Mouse (Mus musculus) heart, adult 18-20 months (tissue): ENCODE data around the gene Tsfm. TPM values are rescaled to one million over a fixed set of nuclear protein-coding genes. Genes with fewer than 3 reads are reported as not detected.

Source experiments
- DNase-seq, 2 experiments: peaks; one replicate each; pipeline ENCODE4 v3.0.0; 2021 to 2022; ENCODE audit warnings: mixed read lengths in 1 of 2
- total RNA-seq, 2 experiments: library from RNA; stranded (reverse); gene quantifications; 2 replicates each; pipeline ENCODE4 v1.2.3; 2021

Tsfm gene
- total RNA-seq, 2 experiments from 2014 or later: 57.3 to 71.6 TPM

- peak; percentile 94 to 96 for DNase-seq
These were observed 44.1 kb downstream of the Tsfm start for GRCm38 (mm10) chr10:126986541-126986961.

- no peak for DNase-seq
These were observed 45.1 kb downstream of the Tsfm start for GRCm38 (mm10) chr10:126985579-126985978.

- DNase-seq: no peak
These were observed 45.5 kb downstream of the Tsfm start for GRCm38 (mm10) chr10:126985127-126985526.

- peak; percentile 56 to 72 for DNase-seq
These were observed 46.2 kb downstream of the Tsfm start for GRCm38 (mm10) chr10:126984189-126985004.

GRCm38 (mm10) chr10:126983193-126983725 lies 47.4 kb downstream of the Tsfm start:
- DNase-seq: peak in 1 of 2 experiments; percentile 51

GRCm38 (mm10) chr10:126981746-126982145 lies 48.9 kb downstream of the Tsfm start:
- DNase-seq: peak in 1 of 2 experiments; percentile 47

GRCm38 (mm10) chr10:126980933-126981530 lies 49.6 kb downstream of the Tsfm start:
- DNase-seq: no peak

- peak; percentile 55 to 75 for DNase-seq
These were observed 50.3 kb downstream of the Tsfm start for GRCm38 (mm10) chr10:126980221-126980932.

- DNase-seq: peak; percentile 54 to 70
These were observed 50.9 kb downstream of the Tsfm start for GRCm38 (mm10) chr10:126979636-126980151.

GRCm38 (mm10) chr10:126979121-126979635 lies 51.5 kb downstream of the Tsfm start:
- peak; percentile 74 to 78 for DNase-seq

GRCm38 (mm10) chr10:126978277-126978994 lies 52.2 kb downstream of the Tsfm start, which contains the start of gene Ctdsp2:
TSS of gene Ctdsp2 (plus strand) at chr10:126978717.
- DNase-seq: peak; percentile 100

- DNase-seq: no peak
These were observed 53.6 kb downstream of the Tsfm start for GRCm38 (mm10) chr10:126977076-126977475.

GRCm38 (mm10) chr10:126975706-126976105 lies 54.9 kb downstream of the Tsfm start:
- DNase-seq: no peak

- no peak for DNase-seq
These were observed 57.7 kb downstream of the Tsfm start for GRCm38 (mm10) chr10:126972988-126973387.

GRCm38 (mm10) chr10:126972051-126972725 lies 58.5 kb downstream of the Tsfm start:
- DNase-seq: peak; percentile 68 to 84

- no peak for DNase-seq
These were observed 59.1 kb downstream of the Tsfm start for GRCm38 (mm10) chr10:126971363-126972050.

- DNase-seq: no peak
These were observed 66.8 kb downstream of the Tsfm start for GRCm38 (mm10) chr10:126963821-126964220.

GRCm38 (mm10) chr10:126962966-126963330 lies 67.7 kb downstream of the Tsfm start:
- DNase-seq: peak; percentile 57 to 66

GRCm38 (mm10) chr10:126962271-126962965 lies 68.2 kb downstream of the Tsfm start:
- peak; percentile 75 to 85 for DNase-seq
